Mouse (Mus musculus) liver, adult 2 months (tissue): Measurements from ENCODE around the gene C130074G19Rik.

Experiments
- CTCF ChIP-seq: fragments of 200-500 bp; IDR thresholded peaks from 2 replicates; pipeline ENCODE4 v1.5.1; 2011; ENCODE audit warnings: low read depth, low read length, control low read depth
- POLR2A ChIP-seq: fragments of 200-500 bp; IDR thresholded peaks from 2 replicates; pipeline ENCODE4 v1.6.1; 2011; ENCODE audit warnings: low read length, control low read depth; ENCODE audit not compliant: insufficient read depth; ENCODE audit errors: extremely low read depth

DNA sequence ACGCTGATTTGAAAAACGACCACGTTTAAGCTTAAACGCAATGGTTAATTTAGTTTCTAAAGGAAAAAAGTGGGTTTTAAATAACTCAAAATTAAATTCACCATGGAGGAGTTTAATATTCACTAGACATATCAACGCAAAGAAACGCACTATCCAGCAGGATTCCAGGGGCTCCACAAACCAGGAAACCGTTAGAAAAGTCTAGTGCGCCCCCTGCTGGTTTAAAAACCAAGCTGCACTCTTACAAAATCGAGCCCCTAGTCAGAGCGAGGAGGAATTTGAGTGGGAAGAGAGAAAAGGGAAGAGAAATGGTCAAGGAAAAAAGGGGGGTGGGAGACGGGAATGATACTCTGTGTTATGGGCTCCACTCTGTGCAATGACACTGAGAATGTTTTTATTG lies 57.9 kb downstream of the C130074G19Rik start:
- no peak for TF ChIP-seq POLR2A
- peak; percentile 17; the same call in 1 of the 2 replicates for TF ChIP-seq CTCF
